Mouse (Mus musculus) liver, embryonic 12.5 days (tissue): ENCODE results near the gene Zfyve21. TPM values are rescaled to one million over a fixed set of nuclear protein-coding genes. Genes with fewer than 3 reads are reported as not detected.

Experiments used
- ATAC-seq: fragments of 200-750 bp; cut with Nextera tagmentation; 2 replicates; pipeline ENCODE4 v1.8.0; 2017; ENCODE audit warnings: moderate number of reproducible peaks, mild to moderate bottlenecking, moderate library complexity
- H3K27ac ChIP-seq: fragments of 300-500 bp; sonication (generic); 2 replicates; pipeline ENCODE4 v1.5.1; 2016; ENCODE audit warnings: mild to moderate bottlenecking
- H3K27me3 ChIP-seq: fragments of 300-500 bp; sonication (generic); replicated peaks from 2 replicates; pipeline ENCODE4 v1.6.1; 2016; ENCODE audit warnings: mild to moderate bottlenecking, moderate library complexity
- H3K36me3 ChIP-seq: fragments of 300-500 bp; sonication (generic); 2 replicates; pipeline ENCODE4 v1.6.1; 2016; ENCODE audit warnings: mild to moderate bottlenecking, moderate library complexity
- H3K4me1 ChIP-seq: fragments of 300-500 bp; sonication (generic); 2 replicates; pipeline ENCODE4 v1.6.1; 2016
- H3K4me2 ChIP-seq: fragments of 300-500 bp; sonication (generic); 2 replicates; pipeline ENCODE4 v1.6.1; 2016; ENCODE audit warnings: mild to moderate bottlenecking, moderate library complexity
- H3K4me3 ChIP-seq: fragments of 300-500 bp; sonication (generic); 2 replicates; pipeline ENCODE4 v1.5.1; 2016; ENCODE audit warnings: mild to moderate bottlenecking, moderate library complexity
- H3K9ac ChIP-seq: fragments of 300-500 bp; sonication (generic); 2 replicates; pipeline ENCODE4 v1.6.1; 2016; ENCODE audit warnings: mild to moderate bottlenecking, moderate library complexity
- H3K9me3 ChIP-seq: fragments of 300-500 bp; sonication (generic); replicated peaks from 2 replicates; pipeline ENCODE4 v1.6.1; 2016; ENCODE audit warnings: mild to moderate bottlenecking, moderate library complexity
- WGBS: fragments of 180-500 bp; shearing (Covaris S2); methylation state at CpG from one replicate; pipeline ENCODE4 v1.1.7; 2016; ENCODE audit not compliant: insufficient replicate concordance; 5-methylcytosine and 5-hydroxymethylcytosine counted together
- polyA plus RNA-seq: library from polyadenylated mRNA; unstranded; fragments of >200 nt; fragmentation: Nextera tagmentation; extraction: Ambion mirVana; gene quantifications from 2 replicates; pipeline ENCODE4 v1.2.1, GENCODE M21; 2016

Zfyve21 gene
- polyA plus RNA-seq, 1 experiment from 2014 or later = 61.9 TPM

- Histone ChIP-seq H3K9ac (no peak overlapping the region), H3K27ac (no peak overlapping the region), H3K4me2 (no peak overlapping the region), H3K4me3 (no peak overlapping the region), H3K4me1 (peaks cover 8% of the 10 kb centered on the region; the same call in 1 of the 2 replicates), H3K36me3 (peaks cover 9% of the 10 kb centered on the region; the same call in 1 of the 2 replicates), H3K9me3 (no peaks in the 10 kb centered on the region), H3K27me3 (no peaks in the 10 kb centered on the region)
- no peak for ATAC-seq
- 73% methylated on average over 5 of the region's 5 CpGs for WGBS
Observed at GRCm38 (mm10) chr12:111851745-111852144, 37.8 kb downstream of the Zfyve21 start.

DNA sequence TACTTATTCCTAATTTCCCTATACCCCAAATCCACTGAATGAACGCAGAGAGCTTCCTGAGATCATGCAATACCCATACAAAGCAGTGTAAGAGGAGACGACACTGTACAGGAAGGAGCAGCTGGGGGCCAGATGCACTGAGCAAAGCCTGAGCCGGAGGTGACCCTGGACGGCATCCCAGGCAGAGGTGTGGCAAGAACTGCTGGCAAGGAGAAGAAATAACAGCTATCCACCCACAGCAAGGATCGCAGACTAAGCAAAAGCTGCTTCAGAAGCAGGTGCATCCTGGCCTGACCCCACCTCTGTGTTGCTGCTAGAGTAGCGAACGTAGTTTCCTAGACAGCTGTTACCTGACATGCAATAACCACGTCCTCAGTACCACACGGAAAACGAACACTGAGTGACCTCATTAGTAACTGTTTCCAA, 39.1 kb downstream of the Zfyve21 start:
- H3K9ac ChIP-seq = no peak overlapping the region
- H3K36me3 ChIP-seq = peaks cover 16% of the 10 kb centered on the region; the same call in 1 of the 2 replicates
- no peak for ATAC-seq
- H3K27ac ChIP-seq = no peak overlapping the region
- no peak overlapping the region for H3K4me2 ChIP-seq
- no peaks in the 10 kb centered on the region for H3K9me3 ChIP-seq
- no peaks in the 10 kb centered on the region for H3K27me3 ChIP-seq
- peaks cover 6% of the 10 kb centered on the region; the same call in 1 of the 2 replicates for H3K4me1 ChIP-seq
- H3K4me3 ChIP-seq = no peak overlapping the region
- 71% methylated on average over 10 of the region's 10 CpGs for WGBS

DNA sequence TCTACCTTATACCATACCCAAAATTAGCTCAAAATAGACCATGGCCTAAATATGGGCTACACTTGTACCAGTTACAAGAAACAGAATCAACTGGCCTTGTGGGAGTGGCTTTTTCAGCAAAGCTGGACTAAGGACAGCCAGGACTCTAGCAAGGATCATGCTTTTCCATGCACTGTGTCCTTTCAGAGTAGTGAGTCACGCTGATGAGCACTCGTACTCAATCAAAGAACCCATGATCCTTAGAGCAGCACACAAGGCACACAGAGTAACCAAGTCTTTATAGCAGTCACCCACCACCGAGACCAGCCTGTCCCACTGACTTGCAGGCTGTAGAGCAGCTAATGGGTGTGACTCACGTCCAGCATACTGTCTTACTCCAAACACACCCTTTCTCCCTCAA, 39.6 kb downstream of the Zfyve21 start:
- no peaks in the 10 kb centered on the region for H3K27me3 ChIP-seq
- H3K4me1 ChIP-seq = peaks cover under 1% of the 10 kb centered on the region; the same call in 1 of the 2 replicates
- no peak overlapping the region for H3K4me2 ChIP-seq
- 67% methylated on average over 4 of the region's 4 CpGs for WGBS
- no peak overlapping the region for H3K9ac ChIP-seq
- ATAC-seq = no peak
- H3K4me3 ChIP-seq = no peak overlapping the region
- no peak overlapping the region for H3K27ac ChIP-seq
- H3K36me3 ChIP-seq = peaks cover 19% of the 10 kb centered on the region; the same call in 1 of the 2 replicates
- H3K9me3 ChIP-seq = no peaks in the 10 kb centered on the region

GRCm38 (mm10) chr12:111855448-111855847, 41.5 kb downstream of the Zfyve21 start:
- Histone ChIP-seq H3K36me3 (peaks cover 18% of the 10 kb centered on the region), H3K27me3 (no peaks in the 10 kb centered on the region), H3K9ac (no peak overlapping the region), H3K9me3 (no peaks in the 10 kb centered on the region), H3K27ac (no peak overlapping the region), H3K4me3 (no peak overlapping the region), H3K4me1 (no peaks in the 10 kb centered on the region), H3K4me2 (no peak overlapping the region)
- WGBS = 90% methylated on average over 2 of the region's 2 CpGs
- no peak for ATAC-seq

DNA sequence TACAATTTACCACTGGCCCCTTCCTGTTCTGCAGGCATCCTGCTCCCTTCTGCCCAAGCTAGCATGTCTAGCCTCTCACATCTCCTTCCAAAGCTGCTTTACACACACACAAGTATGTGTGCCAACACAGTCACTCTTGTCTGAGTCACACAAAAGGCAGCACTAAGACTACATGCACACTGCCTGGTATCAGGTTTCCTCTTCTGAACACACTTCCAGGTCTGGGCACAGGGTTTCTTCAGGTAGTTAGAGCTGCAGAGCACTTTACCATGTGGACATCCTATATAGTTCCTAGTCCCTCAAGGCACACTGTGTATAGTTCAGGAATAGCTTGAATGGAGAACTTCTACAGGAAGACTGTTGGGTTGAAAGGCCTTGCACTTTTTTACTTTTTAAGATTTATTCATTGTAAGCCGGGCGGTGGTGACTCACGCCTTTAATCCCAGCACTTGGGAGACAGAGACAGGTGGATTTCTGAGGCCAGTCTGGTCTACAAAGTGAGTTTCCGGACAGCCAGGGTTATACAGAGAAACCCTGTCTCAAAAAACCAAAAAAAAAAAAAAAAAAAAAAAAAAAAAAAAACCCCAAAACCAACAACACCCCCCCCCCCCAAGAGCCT, 50.3 kb downstream of the Zfyve21 start:
- Histone ChIP-seq H3K4me1 (no peaks in the 10 kb centered on the region), H3K27me3 (no peaks in the 10 kb centered on the region), H3K27ac (no peak overlapping the region), H3K4me3 (no peak overlapping the region), H3K9ac (no peak overlapping the region), H3K9me3 (no peaks in the 10 kb centered on the region), H3K4me2 (no peak overlapping the region), H3K36me3 (peaks cover 19% of the 10 kb centered on the region)
- 91% methylated on average over 4 of the region's 4 CpGs for WGBS
- ATAC-seq = no peak

DNA sequence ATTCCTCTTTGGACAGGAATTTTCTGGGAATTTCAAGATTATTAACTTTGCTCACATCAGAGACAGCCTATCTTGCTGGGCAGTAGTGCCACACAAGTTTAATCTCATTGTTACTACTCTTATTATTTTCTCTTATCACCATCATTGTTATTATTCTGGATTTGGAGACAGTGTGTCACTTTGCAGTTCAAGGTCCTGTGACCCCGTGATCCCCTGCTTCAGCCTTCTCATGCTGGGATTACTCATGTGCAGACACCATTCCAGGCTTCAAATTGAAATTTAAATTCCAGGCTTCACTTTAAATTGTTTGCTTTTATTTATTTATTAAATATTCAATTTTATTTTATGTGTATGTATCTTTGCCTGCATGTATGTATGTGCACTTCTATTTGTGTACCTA, 55.8 kb downstream of the Zfyve21 start:
- H3K4me2 ChIP-seq = no peak overlapping the region
- WGBS = 79% methylated on average over 1 of the region's 1 CpGs
- H3K9me3 ChIP-seq = no peaks in the 10 kb centered on the region
- H3K27ac ChIP-seq = no peak overlapping the region
- no peak for ATAC-seq
- H3K9ac ChIP-seq = no peak overlapping the region
- H3K36me3 ChIP-seq = peaks cover 21% of the 10 kb centered on the region
- H3K27me3 ChIP-seq = no peaks in the 10 kb centered on the region
- no peak overlapping the region for H3K4me3 ChIP-seq
- no peaks in the 10 kb centered on the region for H3K4me1 ChIP-seq

DNA sequence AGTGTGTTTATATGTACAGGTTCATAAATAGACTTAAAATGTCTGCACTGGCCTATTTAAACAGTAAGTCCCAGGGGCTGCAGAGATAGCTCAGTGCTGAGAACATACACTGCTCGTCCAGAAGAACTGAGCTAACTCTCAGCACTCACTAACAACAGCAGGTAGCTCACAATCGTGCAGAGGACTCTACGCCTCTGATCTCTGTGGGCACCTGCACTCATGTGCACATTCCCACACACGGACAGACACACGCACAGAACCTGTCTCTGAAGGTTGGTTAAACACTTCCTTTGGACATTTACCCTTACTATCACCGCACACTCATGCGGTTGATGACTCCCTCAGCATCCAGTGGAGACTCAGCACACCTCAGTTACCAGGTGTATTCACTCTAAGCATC, 56.8 kb downstream of the Zfyve21 start:
- Histone ChIP-seq H3K4me3 (no peak overlapping the region), H3K27ac (no peak overlapping the region), H3K4me2 (no peak overlapping the region), H3K9me3 (no peaks in the 10 kb centered on the region), H3K36me3 (peaks cover 18% of the 10 kb centered on the region), H3K9ac (no peak overlapping the region), H3K4me1 (peaks cover 2% of the 10 kb centered on the region), H3K27me3 (no peaks in the 10 kb centered on the region)
- no peak for ATAC-seq
- 79% methylated on average over 7 of the region's 7 CpGs for WGBS

- no peaks in the 10 kb centered on the region for H3K9me3 ChIP-seq
- no peak overlapping the region for H3K4me3 ChIP-seq
- peaks cover 4% of the 10 kb centered on the region for H3K4me1 ChIP-seq
- H3K4me2 ChIP-seq = no peak overlapping the region
- ATAC-seq = no peak
- H3K27me3 ChIP-seq = no peaks in the 10 kb centered on the region
- H3K9ac ChIP-seq = no peak overlapping the region
- no peak overlapping the region for H3K27ac ChIP-seq
- 54% methylated on average over 5 of the region's 5 CpGs for WGBS
- peaks cover 18% of the 10 kb centered on the region for H3K36me3 ChIP-seq
Observed at GRCm38 (mm10) chr12:111872079-111872478, 58.1 kb downstream of the Zfyve21 start.

GRCm38 (mm10) chr12:111874601-111875140, 60.7 kb downstream of the Zfyve21 start:
- Histone ChIP-seq H3K4me3 (no peak overlapping the region), H3K4me1 (peaks cover 4% of the 10 kb centered on the region), H3K4me2 (no peak overlapping the region), H3K9me3 (no peaks in the 10 kb centered on the region), H3K27me3 (no peaks in the 10 kb centered on the region), H3K27ac (no peak overlapping the region), H3K9ac (no peak overlapping the region), H3K36me3 (peaks cover 12% of the 10 kb centered on the region)
- 73% methylated on average over 1 of the region's 1 CpGs for WGBS
- ATAC-seq = no peak

GRCm38 (mm10) chr12:111875499-111875898, 61.5 kb downstream of the Zfyve21 start:
- Histone ChIP-seq H3K4me3 (no peak overlapping the region), H3K27ac (no peak overlapping the region), H3K36me3 (peaks cover 12% of the 10 kb centered on the region), H3K27me3 (no peaks in the 10 kb centered on the region), H3K4me2 (no peak overlapping the region), H3K9me3 (no peaks in the 10 kb centered on the region), H3K4me1 (peaks cover 4% of the 10 kb centered on the region), H3K9ac (no peak overlapping the region)
- WGBS = 84% methylated on average over 3 of the region's 3 CpGs
- no peak for ATAC-seq

- Histone ChIP-seq H3K4me1 (peaks cover 22% of the 10 kb centered on the region), H3K27me3 (no peaks in the 10 kb centered on the region), H3K27ac (no peak overlapping the region), H3K9ac (no peak overlapping the region), H3K9me3 (no peaks in the 10 kb centered on the region), H3K36me3 (no peaks in the 10 kb centered on the region; the same call in 1 of the 2 replicates), H3K4me2 (no peak overlapping the region), H3K4me3 (no peak overlapping the region)
- peak; percentile 67 for ATAC-seq
- 6% methylated on average over 3 of the region's 3 CpGs for WGBS
Observed at GRCm38 (mm10) chr12:111878213-111878612, 64.2 kb downstream of the Zfyve21 start.
